Mouse (Mus musculus): ENCODE results near the gene Elk4.
A peak's percentile ranks its signal among the peaks of the same experiment; 100 is the strongest.

Gene Elk4

DNA sequence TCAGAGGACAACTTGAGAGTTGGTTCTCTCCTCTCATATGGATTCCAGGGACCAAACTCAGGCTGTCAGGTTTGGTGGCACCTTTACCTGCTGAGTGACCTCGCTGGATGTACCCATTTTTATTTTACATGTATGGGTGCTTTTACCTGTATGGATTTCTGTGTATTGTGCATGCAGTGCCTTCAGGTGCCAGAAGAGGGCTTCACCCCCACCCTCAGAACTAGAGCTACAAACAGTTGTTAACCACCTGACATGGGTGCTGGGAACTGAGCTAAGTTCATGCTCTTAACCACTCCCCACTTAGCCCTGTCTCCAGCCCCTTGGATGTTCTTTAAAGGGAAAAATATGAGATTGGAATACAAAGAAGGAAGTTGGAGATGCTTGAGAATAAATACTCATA, 7.4 kb downstream of the Elk4 start:
- no peak for DNase-seq (ENCODE audit: low spot score in 2 of 2)

- DNase-seq (ENCODE audit: low spot score in 2 of 2), result no peak
Measured at GRCm38 (mm10) chr1:132016691-132017090, 9.3 kb downstream of the Elk4 start.

- DNase-seq (ENCODE audit: low spot score in 2 of 2), result no peak
Measured at GRCm38 (mm10) chr1:132019876-132020275, 12.5 kb downstream of the Elk4 start.

DNA sequence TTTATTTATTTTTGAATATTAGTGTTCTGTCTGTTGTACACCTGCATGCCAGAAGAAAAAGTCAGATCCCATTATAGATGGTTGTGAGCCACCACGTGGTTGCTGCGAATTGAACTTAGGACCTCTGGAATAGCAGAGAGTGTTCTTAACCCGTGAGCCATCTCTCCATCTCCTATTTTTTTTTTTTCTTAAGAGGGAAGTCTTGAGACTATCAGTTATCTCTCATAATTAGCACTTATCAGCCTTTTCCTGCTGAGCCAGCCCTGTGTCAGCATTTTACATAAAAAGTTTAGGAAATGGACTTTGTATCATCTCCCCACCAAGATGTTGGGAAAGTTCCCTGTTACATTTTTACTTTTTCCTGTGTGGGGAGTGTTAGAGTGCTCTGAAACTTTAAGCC, 14.7 kb downstream of the Elk4 start:
- no peak for DNase-seq (ENCODE audit: low spot score in 2 of 2)

- DNase-seq (ENCODE audit: low spot score in 2 of 2), result no peak
Measured at GRCm38 (mm10) chr1:132026925-132027646, 19.7 kb downstream of the Elk4 start.

DNA sequence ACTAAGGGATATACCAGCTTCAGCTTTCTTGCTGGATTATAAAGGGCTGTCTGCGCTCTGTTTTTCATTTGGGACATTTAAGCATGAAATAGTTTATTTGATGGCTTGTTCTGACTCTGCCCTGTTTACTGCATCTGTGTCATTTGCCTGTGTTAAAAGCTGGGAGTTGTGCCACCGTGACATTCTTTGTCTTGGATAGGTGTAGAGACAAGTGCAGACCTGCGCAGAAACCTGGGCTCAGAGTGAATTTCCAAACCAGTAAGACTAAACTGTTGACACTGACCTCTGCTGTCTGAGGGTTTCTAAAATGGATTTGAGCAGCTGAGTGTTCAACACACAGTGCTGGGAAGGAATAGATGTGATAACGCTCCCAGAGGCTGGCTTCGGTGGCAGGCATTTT, 20.6 kb downstream of the Elk4 start:
- no peak for DNase-seq (ENCODE audit: low spot score in 2 of 2)

GRCm38 (mm10) chr1:132028413-132028812, 21.0 kb downstream of the Elk4 start:
- no peak for DNase-seq (ENCODE audit: low spot score in 2 of 2)

GRCm38 (mm10) chr1:132030574-132030973, 23.2 kb downstream of the Elk4 start:
- no peak for DNase-seq (ENCODE audit: low spot score in 2 of 2)

DNA sequence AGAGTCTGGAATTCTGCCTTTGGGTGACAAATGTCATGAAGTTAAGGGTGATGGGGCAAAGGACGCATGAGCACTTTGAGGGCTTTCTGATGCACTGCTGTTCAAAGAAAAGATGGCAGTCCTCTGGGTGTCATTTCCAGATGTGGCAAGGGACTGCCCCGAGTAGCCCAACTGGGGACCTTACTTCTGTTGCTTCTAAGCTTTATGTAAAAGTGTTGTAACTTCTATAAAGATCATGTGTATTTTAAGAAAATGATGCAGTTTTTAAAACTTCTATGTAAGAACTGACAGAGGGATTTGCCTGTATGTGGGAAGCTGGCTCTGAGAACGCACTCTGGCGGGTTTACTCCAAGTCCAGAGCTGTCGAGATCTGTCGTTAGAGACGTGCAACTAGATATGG, 24.8 kb downstream of the Elk4 start:
- DNase-seq (ENCODE audit: low spot score in 2 of 2), result no peak

GRCm38 (mm10) chr1:132037746-132038145, 30.3 kb downstream of the Elk4 start:
- DNase-seq (ENCODE audit: low spot score in 2 of 2), result no peak

DNA sequence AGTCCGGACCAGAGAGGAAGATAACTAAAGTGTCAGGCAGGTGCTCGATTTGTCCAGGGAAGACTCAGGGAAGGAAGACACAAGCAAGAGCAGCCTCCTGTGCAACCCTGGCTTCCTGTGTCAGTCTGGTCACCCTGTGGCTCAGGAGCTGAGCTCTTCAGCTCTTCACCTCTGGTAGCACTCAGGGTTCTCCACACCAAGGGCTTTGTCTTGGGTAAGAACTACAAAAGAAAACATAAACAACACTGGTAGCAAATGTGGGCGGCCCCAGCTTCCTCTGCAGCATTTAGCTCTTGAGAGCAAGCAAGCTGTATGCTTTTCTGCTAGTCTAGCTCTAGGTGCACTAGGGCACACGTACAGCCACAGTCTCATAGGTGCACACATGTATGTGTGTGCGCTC, 31.3 kb downstream of the Elk4 start:
- no peak for DNase-seq (ENCODE audit: low spot score in 2 of 2)

- no peak for DNase-seq (ENCODE audit: low spot score in 2 of 2)
Measured at GRCm38 (mm10) chr1:132040201-132040621, 32.8 kb downstream of the Elk4 start.

DNA sequence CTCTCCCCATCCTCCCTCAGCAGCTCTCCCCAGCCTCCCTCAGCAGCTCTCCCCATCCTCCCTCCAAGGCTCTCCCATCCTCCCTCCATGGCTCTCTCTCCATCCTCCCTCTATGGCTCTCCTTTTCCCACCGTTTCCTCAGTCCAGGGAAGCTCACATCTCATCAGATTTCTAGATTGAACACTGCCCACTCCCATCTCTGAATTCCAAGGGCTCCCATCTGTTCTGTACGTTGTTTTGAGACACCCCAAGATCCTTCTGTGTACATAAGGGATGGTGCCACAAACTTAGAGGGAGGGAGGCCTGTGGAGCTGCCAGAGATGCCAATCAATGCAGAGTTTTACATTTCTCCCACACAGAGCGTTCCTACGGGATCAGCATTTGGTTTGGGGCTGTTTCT, 36.4 kb downstream of the Elk4 start:
- DNase-seq (ENCODE audit: low spot score in 2 of 2), result peak in 1 of 2 experiments; percentile 27

GRCm38 (mm10) chr1:132046143-132046735, 38.8 kb downstream of the Elk4 start:
- DNase-seq (ENCODE audit: low spot score in 2 of 2), result peak in 1 of 2 experiments; percentile 60

DNA sequence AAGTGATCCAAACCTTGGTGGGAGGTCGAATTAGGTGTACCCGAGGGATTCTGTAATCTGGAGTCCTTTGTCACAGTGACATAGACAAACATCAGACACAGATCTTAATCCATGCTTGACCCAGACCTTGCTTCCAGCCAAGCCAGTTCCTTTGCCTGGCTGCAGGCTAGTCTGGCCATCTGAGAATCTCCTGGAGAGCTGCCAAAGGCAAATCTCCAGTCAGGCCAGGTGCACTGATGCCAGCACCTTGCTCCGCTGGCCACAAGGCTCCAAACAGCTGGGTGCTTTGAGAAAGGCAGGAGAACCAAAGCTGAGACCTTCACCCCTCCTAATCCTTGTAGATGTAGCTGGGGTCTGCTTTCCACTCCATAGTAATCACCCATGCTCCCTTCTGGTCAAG, 44.3 kb downstream of the Elk4 start:
- no peak for DNase-seq (ENCODE audit: low spot score in 2 of 2)

GRCm38 (mm10) chr1:132054387-132054786, 47.0 kb downstream of the Elk4 start:
- no peak for DNase-seq (ENCODE audit: low spot score in 2 of 2)

- no peak for DNase-seq (ENCODE audit: low spot score in 2 of 2)
Measured at GRCm38 (mm10) chr1:132055054-132055664, 47.8 kb downstream of the Elk4 start.

- no peak for DNase-seq (ENCODE audit: low spot score in 2 of 2)
Measured at GRCm38 (mm10) chr1:132058558-132058957, 51.2 kb downstream of the Elk4 start.

DNA sequence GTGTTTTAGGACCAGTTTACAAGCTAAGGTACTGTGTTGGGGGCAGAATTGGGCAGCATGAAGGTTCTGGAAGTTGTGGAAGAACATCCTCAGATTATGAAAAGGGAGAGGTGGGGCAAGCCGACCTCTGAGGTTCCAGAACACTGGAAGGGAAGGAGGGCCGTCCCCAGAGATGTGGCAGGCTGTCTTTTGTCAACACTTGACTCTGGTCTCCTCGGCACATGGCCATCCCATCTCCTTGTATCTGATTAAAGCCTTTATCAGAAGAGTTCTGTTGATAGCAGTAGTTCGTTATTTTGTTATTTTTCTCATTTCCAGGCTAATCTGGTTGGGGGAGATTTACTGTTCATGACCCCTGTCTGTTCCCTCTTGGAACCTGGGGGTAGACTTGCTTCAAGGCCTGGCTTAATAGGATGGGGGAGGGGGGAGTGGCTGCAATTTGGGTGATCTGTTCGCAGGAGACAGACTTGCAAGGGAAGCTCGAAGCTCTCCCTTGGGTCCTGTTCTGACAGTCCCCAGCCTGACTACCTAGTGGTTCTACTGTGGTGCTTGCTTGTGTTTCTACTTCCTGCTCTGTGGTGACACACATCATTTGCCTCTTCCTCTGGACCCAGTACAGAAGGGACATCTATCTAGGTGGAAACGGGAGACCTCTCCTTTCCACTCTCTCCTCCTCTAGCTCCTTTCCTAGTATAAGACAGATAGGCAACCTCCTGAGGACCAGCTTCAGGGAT, 52.8 kb downstream of the Elk4 start:
- DNase-seq (ENCODE audit: low spot score in 2 of 2), result no peak

DNA sequence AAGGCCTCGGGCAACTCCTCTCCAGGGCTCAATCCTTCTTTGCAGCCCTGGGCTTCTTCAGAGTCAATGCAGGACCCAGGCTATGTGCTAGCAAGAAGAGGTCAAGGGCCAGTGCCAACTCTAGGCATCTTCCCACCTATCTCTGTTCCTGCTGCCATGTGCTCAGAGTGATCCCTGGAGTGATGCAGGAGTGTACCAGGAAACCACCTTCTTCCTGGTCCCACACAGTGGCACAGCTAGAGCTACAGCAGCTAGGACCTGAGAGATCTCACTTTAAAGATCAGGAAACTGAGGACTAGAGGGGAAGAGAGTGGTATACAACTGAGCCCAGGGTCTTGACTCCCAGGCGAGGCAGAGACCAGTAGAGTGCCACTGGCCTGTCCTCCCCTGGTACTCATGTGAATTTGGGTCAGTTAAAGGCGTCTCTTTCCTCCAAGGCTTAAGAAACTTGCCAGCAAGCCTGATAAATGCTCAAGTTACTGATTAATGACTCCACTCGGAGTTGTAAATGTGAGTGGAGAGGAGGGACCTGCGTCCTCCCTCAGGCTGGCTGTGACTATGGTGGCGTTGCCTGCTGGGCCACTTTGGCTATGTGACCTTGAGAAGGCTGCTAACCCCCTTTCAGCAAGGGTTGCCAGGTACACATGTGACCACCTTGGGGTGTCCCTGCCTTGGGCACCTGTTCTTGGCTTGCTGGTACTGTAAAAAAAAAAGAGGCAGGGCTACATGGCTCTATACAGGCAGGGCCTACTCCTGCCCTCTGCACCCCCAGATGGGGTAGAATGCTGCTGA, 54.5 kb downstream of the Elk4 start:
- no peak for DNase-seq (ENCODE audit: low spot score in 2 of 2)

- DNase-seq (ENCODE audit: low spot score in 2 of 2), result no peak
Measured at GRCm38 (mm10) chr1:132063096-132063495, 55.7 kb downstream of the Elk4 start.

GRCm38 (mm10) chr1:132065001-132065400, 57.6 kb downstream of the Elk4 start:
- no peak for DNase-seq (ENCODE audit: low spot score in 2 of 2)

Measured in frontal cortex, postnatal 14 days (tissue).